Mouse (Mus musculus) R1 (cell line): Measurements from ENCODE around the gene Babam1.
"Not testable (repeated sequence)": the region's sequence is repeated elsewhere in the genome, so short reads cannot be mapped to it uniquely, and the experiment has no call there.

Source experiments
- DNase-seq: peaks from one replicate; pipeline ENCODE4 v3.0.0-alpha.2; 2018; ENCODE audit warnings: low read depth, low spot score

Babam1 gene

DNA sequence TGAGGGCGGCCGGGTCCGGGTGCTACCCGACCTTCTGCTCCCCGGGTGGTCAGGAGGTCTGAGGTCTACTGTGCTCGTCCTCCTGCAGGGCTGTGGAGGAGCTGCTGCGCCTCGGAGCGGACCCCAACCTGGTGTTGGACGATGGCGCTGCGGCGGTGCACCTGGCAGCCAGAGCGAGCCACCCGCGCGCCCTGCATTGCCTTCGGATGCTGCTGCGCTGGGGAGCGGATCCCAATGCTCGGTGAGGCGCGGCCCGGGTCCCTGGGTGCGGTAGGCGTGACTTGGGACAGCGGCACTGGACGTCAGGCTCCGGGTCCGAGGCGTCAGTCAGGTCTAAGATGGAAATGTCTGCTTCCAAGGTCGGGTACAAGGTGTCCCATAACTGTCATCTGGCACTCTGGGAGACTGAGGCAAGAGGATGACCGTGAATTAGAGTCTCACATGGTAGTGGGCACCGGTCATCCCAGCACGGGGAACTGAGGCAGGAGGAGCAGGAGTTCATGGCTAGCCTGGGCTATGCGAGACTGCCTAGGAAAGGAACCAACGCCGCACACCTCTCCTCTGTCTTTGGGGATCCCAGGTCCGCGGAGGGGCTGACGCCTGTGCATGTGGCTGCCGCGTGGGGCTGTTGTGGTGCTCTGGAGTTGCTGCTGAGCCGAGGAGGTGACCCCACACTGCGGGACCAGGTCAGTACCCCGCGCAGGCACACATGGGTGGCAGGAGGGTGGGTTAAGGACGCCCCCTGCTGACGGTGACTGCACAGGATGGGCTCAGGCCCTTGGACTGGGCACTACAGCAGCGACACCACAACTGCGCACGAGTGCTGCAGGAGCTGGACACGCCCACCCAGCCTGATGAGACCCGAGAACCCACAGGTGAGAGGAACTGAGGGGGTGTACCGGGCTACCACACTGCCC is 9.7 kb downstream of the Babam1 start:
- peak; percentile 75 for DNase-seq

DNA sequence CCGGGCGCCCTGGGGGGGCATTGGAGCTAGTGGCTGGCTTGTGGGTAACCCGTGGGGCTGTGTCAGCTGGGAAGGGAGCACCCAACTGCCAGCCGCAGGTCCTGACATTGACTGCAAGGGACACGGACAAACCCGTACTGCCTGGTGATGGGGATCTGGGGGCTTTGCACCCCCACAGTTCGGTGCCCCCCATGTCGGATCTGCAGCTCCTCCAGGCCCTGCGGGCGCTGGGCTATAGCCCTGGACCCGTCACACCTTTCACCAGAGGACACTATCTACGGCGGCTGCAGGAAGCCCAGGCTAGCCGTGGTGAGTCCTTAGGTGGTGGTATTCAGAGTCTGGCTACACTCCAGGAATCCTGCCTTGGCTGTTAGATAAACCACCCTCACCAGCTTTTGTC is 10.8 kb downstream of the Babam1 start:
- DNase-seq: no peak

GRCm38 (mm10) chr8:71408231-71408630 is 11.6 kb downstream of the Babam1 start:
- no peak for DNase-seq

DNA sequence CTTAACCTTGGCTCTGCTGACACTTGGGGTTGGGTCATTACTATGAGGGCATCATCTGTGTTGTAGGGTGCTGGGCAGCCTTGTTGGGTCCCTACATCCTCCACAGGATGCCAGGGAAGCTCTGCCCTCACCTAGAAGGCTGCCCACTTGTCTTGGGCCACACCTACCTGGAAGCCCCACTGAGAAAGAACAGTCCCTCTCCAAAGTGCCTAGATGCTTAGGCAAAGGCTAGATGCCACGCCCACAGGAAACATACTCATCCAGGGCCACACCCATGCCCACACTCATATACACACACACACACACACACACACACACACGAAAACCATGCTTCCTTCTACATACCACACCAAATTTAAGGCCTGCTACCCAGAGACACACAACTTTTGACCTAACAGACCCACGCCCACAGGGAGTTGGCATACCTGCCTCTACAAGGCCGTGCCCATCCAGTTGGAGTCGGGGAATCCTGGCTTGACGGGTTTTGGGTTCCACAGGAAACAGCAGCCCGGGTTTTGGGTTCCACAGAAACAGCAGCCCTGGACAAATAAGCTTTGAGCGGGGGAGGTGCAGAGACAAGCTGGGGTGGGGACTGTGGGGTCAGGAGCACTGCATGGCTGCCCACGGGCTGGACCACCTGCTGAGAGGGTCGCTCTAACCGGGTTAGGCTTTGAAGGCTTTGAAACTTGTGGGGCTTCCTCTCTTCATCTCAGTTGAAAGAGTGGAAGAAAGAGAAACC is 15.0 kb downstream of the Babam1 start:
- peak; percentile 43 for DNase-seq

- DNase-seq: no peak
Observed at GRCm38 (mm10) chr8:71422121-71422520, 25.5 kb downstream of the Babam1 start.

DNA sequence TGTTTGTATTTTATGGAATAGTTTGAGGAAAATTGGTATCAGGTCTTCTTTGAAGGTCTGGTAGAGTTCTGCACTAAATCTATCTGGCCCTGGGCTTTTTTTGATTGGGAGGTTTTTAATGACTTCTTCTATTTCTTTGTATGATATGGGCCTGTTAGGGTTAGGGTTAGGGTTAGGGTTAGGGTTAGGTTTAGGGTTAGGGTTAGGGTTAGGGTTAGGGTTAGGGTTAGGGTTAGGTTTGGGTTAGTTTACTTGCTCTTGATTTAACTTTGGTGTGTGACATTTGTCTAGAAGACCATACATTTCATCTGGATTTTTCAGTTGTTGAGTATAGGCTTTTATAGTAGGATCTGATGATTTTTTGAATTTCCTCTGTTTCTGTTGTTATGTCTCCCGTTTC is 36.3 kb downstream of the Babam1 start:
- not testable (repeated sequence) for DNase-seq

GRCm38 (mm10) chr8:71437041-71437440 is 40.4 kb downstream of the Babam1 start:
- no peak for DNase-seq

DNA sequence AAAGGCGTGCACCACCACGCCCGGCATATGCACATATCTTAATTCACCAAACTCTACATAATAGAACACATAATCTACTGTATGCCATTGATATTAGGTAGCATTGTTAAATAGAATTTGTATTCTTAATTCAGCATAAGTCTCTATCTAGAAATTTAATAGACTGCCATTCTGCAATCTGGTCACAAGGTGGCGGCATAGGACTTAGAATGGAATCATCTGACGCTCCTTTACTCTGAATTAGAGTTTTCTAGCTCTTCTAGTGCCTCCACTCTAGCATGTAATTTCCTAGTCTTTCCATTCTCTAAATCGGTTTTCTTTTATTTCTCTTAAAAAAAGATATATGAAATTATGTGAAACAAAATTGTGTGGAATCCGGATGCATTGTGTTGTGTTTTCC is 44.7 kb downstream of the Babam1 start:
- DNase-seq: peak; percentile 65

DNA sequence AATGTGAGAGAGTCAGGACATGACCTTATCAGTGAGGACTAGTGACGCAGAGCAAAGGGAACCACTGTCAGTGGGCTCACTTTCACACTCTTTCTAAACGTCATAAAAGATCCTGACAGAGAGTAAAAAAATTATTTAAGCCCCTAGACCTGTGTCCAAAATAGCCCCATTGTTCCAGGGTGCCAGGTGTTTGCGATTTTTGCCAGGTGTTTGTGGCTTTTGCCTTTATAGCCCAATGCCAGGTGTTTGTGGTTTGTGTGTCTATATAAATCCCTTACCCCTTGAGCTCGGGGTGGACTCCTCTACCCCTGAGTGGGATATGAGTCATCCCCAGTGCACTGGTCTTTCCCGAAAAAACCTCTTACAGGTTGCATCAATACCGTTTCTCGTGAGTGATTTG is 48.4 kb downstream of the Babam1 start:
- DNase-seq: no peak

GRCm38 (mm10) chr8:71451337-71451736 is 54.7 kb downstream of the Babam1 start:
- no peak for DNase-seq

DNA sequence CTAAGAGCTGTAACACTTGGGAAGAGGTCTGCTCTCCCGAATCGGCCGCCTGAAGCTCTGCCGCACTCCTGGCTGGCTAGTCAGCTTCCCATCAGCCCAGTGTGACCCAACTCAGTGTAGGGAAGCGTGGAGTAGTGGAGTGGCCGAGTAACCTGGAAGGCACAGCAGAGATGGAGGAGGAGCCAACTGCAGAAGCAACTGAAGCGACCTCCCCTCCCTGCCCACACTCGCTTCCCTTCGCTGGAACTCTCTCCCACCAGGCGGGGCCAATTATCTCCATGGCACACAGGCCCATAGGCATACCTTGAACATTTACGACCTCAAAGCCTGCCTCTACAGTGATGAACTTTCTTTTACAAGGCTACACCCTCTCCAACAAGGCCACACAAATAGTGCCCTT is 55.1 kb downstream of the Babam1 start:
- DNase-seq: no peak

DNA sequence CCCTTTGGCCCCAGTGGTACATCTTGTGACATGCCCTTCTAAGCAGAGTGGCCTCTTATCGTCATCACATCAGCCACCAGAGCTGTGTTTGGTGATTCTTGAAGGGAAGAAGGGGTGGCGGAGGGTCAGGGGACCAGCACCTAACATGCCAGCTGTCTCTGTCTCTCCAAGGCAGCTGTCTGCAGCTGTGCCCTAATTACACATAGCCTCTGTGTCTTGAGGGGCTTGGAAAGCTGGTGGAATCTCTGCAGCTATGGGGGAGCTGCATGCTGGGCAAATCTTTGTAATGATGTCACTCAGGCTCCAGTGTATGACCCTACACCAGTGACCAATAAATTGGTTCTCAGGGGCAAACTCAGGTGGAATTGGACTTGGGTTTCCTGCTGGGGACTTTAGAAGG is 56.0 kb downstream of the Babam1 start:
- DNase-seq: no peak
